Mouse (Mus musculus) spleen, adult 12 weeks (tissue): ENCODE results near the gene Obsl1.

ENCODE experiments used
- DNase-seq: peaks from one replicate; pipeline ENCODE4 v3.0.0; 2022; ENCODE audit warnings: low spot score

Obsl1 gene

DNA sequence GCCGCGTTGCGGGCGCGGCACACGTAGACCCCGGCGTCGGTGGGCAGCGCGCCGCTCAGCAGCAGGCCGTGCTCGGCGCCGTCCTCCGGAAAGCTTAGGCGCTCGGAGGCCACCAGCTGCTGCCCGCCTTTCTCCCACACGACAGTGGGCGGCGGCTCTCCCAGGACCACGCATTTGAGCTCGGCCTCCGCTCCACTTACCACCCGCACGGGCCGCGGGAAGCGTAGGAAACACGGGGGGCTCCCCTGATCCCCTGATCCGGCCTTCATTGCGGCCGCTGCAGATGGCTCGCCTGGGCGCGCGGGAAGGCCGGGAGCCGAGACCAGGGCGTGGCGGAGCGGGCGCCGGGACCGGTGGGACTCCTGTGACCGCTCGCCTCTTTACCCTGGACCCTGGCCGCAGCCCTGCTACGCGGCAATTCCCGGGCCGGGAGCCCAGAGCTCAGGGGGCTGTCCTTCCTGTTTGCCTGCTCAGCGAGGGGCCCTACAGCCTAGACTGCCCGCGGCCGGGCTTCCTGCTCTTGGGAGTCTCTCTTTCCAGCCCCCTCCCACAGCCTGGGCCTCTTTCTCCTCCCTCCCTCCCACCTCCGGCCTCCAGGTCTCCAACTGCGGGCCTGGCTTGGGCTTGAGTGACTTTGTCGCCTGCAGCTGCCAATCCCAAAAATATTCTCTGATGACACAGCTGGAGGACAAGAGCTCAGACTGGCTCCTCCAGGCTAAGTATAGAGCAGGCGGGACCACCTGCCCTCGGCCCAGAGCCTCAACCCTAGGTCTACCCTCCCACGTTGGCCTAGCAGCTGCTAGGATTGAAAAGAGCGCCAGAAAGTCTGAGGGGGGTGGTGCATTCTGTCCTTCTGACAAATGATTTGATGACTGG, at the start of gene Obsl1:
TSS of gene Obsl1 (minus strand) at position 497 of the 876 bp plus-strand sequence.
- DNase-seq, result no peak

DNA sequence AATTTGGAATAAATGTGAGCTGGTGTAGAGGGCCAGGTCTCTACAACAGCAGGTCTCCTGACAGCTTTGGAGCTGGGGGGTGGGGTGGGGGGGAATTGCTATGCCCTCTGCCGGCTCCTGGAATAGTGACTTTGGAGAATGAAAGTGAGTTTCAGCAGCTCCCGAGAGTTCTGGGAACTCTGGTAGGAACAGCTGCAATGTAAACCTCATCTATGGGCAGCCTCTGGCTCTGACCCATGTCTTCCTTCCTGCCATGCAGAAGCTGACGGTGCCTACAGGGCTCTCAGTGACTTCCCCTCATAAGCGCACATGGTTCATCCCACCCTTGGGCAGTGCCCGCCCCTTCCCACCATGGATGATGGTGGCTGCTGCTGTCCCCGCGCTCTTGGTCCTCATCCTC, 49.4 kb upstream of the Obsl1 start:
- no peak for DNase-seq

DNA sequence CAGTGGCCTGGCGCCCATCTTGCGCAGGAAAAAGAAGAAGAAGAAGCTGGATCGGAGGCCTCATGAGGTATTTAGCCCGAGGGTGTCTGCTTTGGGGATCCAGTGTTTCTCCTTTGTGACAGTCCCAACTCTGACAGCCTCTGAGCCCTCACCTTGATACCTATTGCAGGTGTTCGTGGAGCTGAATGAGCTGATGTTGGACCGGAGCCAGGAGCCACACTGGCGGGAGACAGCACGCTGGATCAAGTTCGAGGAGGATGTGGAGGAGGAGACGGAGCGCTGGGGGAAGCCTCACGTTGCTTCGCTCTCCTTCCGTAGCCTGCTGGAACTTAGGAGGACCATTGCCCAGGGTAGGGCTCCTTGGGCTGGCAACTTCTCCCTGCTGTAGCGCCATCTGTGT, 44.3 kb upstream of the Obsl1 start:
- DNase-seq, result no peak

DNA sequence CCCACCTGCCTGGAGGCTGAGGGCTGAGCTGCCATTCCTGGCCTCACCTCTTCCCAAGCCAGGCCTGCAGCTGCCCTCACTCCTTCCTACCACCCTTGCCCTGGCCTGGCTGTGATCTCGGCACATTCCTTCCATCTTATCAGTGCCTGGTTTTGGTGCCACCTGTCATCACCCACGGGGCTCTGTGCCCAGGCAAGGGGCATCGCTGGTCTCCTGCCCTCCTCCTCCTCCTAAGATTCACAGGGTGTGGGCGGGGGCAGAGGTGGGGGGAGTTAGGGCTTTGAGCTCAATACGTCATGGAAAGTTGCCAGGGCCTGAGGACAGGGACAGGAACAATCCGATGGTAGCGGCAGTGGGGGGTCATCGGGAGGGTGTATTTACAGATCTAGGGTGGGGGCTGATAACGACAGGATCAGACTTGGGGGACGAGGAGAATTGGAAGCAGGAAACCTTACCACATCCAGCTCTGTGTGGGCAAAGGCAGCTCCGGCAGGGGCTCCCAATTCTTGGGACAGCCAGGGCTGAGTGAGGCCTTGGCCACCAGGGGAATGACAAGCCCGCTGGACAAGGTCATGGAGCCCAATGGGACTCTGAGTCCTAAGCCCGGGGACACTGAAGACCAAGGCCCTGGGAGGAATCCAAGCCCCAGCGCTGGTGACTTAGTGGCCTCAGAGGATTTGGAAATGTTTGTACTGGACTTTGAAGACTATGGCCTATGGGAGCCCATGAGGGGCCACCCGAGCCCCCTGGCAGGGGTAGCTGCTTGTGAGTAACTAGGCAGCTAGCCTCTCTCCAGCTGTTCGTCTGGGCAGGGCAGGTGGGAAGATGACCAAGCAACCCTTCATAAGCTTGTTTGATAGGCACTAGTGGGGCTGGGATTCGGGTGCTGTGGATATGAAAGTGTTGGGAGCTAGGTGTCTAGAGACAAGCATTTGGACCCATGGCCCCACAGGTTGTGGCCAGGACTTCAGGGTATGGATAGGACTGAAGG, 43.3 kb upstream of the Obsl1 start:
- DNase-seq, result no peak

DNA sequence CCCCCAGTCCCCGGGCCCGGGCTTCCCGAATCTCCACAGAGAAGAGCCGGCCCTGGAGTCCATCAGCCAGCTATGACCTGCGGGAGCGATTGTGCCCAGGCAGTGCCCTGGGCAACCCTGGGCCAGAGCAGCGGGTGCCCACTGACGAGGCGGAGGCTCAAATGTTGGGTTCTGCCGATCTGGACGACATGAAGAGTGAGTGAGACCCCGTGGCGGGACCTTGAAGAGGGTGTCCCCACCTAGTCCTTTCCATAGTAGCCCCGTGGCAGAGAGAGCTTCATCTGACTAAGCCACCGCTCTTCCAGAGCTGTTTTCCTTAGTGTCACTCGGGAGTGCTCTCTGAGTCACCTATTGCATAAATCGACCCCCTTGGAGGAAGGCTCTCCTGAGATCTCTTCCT, 42.6 kb upstream of the Obsl1 start:
- DNase-seq, result no peak

DNA sequence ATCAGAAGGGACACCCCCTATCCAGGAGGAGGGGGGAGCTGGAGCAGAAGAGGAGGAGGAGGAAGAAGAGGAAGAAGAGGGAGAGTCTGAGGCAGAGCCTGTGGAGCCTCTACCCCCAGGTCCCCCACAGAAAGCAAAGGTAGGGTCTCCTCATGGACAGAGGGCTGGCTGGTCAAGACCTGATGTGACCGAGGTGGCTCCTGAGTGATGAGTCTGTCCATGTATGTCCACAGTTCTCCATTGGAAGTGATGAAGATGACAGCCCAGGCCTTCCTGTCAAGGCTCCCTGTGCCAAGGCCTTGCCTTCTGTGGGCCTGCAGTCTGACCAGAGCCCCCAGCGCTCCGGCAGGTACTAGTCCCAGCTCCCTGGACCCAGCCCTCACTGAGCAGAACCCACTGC, 41.8 kb upstream of the Obsl1 start:
- no peak for DNase-seq

DNA sequence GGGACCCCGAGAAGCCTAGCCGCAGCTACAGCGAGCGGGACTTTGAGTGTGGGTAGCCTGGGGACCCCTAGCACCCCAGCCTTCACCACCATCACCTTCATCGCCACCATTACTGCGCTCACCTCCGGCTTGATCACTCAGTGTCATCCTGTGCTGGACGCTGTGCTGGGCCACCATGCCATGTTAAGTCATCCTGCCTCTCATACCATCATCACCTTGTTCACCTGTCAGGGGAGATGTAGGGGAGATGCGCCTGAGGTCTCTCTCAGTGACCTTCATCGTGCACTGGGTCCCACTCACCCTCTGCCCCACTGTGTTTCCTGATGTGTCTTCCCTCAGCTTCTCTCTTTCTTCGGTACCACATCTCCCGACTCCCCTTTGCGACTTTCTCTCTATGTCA, 41.1 kb upstream of the Obsl1 start:
- DNase-seq, result no peak

DNA sequence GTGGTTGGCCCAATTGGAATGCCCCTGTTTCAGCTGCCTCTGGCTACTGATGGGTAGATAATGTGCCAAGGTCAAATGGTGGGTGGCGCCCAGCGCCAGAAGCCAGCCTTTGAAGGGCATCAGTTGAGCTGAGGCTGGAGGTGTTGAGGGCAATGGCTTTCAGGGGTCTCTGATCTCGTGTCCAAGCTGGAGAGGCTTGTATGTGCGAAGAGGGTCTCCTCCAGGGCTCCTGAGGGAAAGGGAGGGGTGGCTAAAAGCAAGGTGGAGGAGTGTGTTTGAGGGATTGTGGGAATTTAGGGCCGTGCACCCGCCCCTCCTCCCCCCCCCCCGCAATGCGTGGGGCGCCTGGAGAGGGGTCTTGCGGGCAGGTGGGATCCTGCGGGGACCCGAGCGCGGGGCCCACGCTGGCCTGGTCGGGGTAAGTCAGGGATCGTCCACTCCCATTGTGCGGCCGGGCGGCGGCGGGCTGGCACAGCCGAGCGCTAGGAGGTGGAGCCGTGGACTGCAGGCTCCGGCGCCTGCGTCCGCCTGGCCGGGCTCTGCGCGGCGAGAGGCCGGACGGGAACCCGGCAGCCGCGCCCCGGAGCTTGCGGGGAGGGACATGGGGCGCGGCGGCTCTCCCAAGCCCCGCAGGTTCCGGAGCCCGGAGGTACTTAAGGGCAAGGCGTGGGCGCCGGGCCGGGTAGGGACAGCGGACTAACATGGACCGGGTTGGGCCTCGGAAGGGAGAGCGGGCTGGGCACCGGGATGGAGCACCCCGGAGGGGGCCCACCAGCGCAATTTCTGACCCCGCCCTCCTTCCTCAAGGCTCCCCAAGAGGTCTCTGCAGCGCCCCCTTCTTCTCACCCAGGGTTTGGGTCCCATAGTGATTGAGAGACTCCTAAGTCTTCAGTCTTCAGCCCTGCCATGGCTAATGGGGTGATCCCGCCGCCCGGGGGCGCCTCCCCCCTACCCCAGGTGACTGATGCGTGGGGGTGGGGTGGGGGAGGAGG, 40.0 kb upstream of the Obsl1 start, which contains the start of gene Slc4a3:
TSS of gene Slc4a3 (plus strand) at position 302 of the 992 bp plus-strand sequence.
- DNase-seq, result no peak

DNA sequence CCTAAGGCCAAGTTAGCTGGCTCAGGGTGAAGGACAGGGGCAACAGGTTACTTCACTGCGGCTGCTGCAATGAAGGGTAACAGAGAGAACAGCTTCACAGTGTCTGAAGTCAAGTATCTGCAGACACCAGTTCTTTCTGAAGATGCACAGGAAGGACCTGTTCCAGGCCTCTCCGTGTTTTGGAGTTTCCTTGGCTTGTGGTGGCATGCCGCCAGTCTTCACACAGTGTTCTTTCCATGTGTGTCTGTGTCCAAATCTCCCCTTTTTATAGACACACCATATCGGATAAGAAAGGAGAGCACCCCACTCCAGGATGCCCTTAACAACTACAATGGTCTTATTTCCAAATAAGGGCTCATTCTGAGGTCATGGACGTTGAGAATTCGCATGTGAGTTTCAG, 38.1 kb upstream of the Obsl1 start:
- DNase-seq, result no peak

DNA sequence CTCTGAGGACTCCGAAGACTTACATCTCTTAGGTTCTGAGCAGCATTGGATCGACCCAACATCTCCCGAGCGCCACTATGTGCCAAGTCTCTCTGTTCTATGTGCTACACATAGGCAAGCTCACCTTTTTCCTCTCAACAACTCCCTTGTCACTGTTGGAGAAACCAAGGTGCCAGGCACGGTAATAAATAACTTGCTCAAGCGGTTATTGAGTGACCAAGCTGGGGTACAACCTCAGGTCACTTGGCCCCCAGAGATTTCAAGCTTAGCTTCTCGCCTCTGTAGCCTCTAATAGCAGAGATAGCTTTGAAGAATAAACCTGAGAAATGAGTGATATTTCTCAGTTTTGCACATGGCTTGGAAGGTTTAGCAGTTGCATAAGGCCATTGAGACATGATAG, 35.2 kb upstream of the Obsl1 start:
- no peak for DNase-seq

DNA sequence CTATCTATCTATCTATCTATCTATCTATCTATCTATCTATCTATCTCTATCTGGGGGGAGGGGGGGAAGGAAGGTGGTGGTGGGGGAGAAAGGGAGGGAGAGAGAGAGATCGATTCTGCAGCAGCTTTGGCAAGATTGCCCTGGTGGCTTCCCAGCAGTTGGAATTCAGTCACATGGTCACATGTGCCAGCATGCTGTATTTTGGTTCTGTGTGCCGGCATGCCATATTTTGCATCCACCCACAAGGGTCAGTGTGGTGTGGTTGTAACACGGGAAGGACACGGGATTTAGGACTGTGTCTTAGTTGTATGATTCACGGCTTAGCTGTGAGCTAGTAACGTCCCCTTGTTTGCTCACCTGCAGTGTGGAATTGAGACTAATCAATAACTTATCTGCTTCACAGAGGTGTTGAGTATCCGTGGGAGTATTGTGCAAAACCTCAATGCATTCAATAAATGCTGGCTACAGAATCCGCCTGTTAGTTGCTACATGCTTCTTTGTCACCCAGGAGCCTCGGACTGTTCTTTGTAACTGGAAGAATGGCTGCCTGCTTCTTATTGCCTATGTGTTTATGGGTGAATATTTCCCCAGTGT, 32.4 kb upstream of the Obsl1 start:
- no peak for DNase-seq

DNA sequence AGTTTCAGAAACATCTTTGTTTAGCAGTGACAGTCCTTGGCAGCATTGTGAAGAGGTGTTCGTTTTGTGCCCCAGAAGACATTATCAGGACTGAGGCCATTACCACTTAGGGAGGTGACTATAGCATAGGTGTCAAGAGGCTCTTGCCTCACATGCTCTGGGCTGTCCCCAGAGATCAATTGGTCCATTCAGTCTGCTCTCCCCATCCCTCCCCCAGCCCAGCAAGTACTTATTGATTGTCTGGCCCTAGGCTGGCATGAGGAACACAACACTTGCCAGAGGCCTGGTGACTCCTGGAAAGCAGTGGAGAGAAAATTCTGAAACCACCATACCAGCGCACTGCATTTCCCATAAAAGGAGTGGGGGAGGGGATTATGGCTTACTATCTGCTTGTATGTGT, 31.3 kb upstream of the Obsl1 start:
- DNase-seq, result no peak

DNA sequence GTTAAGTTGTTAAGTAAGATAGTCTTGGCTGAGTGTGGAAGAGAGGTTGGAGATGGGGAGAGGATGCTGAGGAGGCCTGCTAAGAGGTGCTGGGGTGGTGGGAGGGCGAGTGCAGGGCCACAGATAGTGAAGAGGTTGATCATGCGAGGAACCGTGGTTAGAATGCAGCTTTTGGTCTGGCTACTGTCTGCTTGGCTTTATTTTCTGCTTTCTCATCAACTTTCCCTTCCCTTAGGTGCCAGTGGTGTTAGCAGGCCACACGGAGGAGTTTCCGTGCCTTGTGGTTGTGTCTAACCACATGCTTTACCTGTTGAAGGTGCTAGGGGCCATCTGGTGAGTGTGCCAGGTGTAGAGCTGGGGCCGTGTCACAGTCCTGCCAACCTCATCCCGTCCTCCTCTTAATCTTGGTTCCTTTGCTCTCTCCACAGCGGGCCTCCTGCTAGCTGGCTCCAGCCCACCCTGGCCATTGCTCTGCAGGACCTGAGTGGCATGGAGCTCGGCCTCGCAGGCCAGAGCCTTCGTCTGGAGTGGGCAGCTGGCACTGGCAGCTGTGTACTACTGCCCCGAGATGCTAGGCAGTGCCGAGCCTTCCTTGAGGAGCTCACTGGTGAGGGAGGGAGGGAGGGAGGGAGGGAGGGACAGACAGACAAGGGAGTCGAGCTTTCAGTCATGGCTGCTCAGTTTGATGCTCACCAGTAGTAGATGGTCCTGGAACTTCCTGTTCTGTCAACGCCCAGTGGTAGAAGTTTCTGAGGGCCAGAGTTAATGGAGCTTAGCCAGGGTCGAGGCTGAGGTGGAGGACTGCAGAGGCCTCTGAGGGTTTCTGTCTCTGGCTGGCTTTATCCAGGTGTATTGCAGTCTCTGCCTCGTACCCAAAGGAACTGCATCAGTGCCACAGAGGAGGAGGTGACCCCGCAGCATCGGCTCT, 27.3 kb upstream of the Obsl1 start:
- DNase-seq, result no peak

DNA sequence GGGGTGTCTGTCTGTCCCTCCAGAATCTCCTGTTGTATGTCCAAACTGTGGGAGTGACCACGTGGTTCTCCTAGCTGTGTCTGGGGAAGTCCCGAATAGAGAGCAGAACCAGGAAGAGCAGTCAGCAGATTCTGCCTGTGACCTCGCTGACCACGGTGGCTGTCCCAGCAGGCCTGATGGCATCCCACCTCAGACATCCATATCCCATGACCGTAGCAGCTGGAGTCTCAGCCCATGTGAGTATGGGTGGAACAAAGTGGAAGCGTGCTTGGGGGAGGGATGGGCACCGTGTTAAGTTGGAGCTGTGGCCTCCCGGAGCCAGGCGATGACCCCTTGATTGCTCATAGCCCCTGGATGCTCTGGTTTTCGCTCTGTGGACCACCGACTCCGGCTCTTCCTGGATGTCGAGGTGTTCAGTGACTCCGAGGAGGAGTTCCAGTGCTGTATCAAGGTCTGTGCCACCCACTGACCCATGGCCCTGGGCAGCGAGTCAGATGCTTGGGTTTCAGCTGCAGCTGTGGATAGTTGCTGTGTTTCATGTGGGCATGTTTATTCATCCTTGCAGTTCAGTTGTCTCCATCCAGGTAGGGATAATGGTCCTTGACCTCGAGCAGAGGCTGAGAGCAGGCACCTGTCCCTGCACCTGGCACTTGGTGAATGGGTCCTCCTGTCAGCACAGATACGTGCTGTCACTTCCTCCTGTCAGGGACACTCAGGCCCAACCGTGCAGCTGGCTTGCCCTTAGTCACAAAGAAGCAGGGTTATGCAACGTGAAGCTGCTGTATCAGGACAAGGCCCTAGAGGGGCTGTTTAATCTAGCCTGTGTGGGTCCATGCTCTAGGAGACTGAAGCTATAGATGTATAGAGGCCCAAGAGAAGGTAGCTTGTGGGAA, 26.3 kb upstream of the Obsl1 start:
- no peak for DNase-seq

DNA sequence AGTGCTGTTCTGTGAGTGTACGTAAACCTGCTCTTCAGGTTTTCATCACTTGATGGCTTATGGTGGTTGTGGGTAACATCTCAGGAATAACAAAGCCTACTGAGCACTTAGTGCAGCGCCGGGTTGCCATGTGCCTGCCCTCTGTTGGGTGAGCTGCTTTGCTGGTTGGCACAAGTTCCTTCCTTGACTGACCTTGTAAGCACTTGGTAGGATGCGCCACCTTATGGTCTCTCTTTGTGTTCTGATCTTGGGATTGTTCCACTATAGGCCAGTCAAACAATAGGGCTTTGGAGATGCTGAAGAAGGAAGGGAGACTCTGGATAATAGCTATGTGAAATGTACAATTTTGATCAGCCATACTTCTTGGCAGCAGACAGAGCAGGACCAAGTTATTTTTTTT, 24.3 kb upstream of the Obsl1 start:
- DNase-seq, result no peak

DNA sequence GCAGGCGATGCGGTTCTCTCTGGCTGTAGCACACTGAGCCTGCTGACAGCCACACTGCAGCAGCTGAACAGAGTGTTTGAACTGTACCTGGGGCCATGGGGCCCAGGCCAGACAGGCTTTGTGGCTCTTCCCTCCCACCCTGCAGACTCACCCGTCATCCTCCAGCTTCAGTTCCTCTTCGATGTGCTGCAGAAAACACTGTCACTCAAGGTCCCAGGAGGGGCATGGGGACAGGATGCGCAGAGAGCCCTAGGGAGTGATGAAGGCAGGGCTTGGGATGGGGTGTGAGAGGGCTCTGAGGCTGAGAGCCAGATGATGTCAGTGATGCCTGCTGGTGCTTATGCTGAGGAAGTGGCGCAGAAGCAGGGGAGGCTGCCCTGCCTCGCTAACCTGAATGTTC, 18.4 kb upstream of the Obsl1 start:
- peak; percentile 30 for DNase-seq

DNA sequence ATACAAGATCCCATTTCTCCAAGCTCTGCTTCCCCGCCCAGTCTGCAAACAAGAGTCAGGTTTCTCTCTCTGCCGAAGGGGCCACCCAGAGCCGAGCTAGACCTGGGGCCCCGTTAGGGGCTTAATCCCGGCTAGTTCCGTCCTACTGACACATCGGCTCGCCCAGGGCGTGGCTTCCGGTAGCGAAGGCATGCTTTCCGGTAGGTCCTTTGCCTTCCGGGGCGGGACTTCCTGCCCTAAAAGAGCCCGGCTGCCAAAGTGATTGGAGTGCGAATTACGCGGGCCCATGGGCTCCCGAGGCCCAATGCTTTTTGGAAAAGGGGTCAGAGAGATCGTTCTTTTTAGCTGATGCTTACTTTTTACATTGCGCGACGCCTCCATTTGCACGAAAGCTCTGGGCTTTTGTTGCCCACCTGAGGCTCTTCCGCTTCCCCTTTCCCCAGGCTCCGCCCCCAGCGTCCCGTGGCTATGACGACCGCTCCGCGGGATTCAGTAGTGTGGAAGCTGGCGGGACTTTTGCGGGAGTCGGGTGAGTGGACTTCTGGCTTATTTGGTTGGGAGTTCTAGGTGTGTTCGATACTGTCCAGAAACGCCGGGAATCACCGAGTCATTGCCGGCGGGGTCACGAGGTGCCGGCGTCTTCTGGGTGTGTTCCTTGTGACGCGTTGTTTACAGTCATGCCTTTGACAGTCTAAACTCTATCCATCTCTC, 15.2 kb upstream of the Obsl1 start, which contains the start of gene Stk11ip:
TSS of gene Stk11ip (plus strand) at position 209 of the 711 bp plus-strand sequence.
- peak; percentile 83 for DNase-seq

DNA sequence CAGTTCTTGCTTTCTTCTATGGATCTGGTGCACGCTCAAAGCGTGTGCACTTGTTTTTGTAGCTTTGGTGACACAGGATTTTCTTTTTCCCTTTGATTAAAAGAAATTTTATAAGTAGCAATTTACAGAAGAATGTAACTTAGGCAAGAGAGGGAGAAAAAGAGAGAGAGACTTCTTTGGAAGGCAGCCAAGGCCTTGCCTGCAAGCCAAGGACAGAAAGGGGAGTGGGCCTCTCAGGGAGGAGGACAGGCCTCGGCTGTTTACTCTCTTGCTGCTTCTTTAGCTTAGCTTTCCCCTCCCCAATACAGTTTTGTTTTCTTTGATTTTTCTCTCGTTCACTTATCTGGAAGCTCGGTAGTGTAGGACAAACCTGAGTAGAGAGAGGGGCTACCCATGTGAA, 13.3 kb upstream of the Obsl1 start:
- DNase-seq, result no peak
